Mouse (Mus musculus) gastrocnemius, postnatal 25 days (tissue): Measurements from ENCODE around the gene Hoxb13. TPM values are rescaled to one million over a fixed set of nuclear protein-coding genes. Genes with fewer than 3 reads are reported as not detected.

Source experiments
- total RNA-seq, 2 experiments: library from RNA; stranded (reverse); gene quantifications; 1 replicate in 1 of 2; 2 replicates in 1 of 2; pipeline ENCODE4 v1.2.3; 2021

Hoxb13 gene
- total RNA-seq, 2 experiments from 2014 or later, result not detected

Other genes starting within 250 kb of the Hoxb13 start
- not detected for gene Igf2bp1, start 188.4 kb upstream of the Hoxb13 start, total RNA-seq
- not detected for gene Gip, start 169.8 kb upstream of the Hoxb13 start, total RNA-seq
- gene Snf8, start 159.4 kb upstream of the Hoxb13 start, total RNA-seq, result 10 to 100 TPM; 31.1 to 31.8 TPM
- gene Ube2z, start 128.9 kb upstream of the Hoxb13 start, total RNA-seq, result 10 to 100 TPM; 15.0 to 15.6 TPM
- gene Atp5g1, start 118.6 kb upstream of the Hoxb13 start, total RNA-seq, result 1,000 to 10,000 TPM; 1,455 to 1,686 TPM
- gene Calcoco2, start 82.4 kb upstream of the Hoxb13 start, total RNA-seq, result not detected
- not detected for gene Ttll6, start 60.5 kb upstream of the Hoxb13 start, total RNA-seq
- under 1 TPM; 0.15 to 0.19 TPM for gene Hoxb9, start 77.1 kb downstream of the Hoxb13 start, total RNA-seq
- under 1 TPM; 0.28 to 0.46 TPM for gene Hoxb8, start 87.6 kb downstream of the Hoxb13 start, total RNA-seq
- 1 to 10 TPM in 1 of 2 experiments, under 1 TPM in 1; 0.28 to 1.1 TPM for gene Hoxb7, start 92.3 kb downstream of the Hoxb13 start, total RNA-seq
- gene Hoxb6, start 98.2 kb downstream of the Hoxb13 start, total RNA-seq, result under 1 TPM; 0.31 to 0.62 TPM
- under 1 TPM; 0.38 to 0.64 TPM for gene Hoxb5, start 109.0 kb downstream of the Hoxb13 start, total RNA-seq
- under 1 TPM; 0.24 to 0.38 TPM for gene Hoxb4, start 124.0 kb downstream of the Hoxb13 start, total RNA-seq
- under 1 TPM; 0.43 to 0.78 TPM for gene Hoxb3, start 129.0 kb downstream of the Hoxb13 start, total RNA-seq
- gene Hoxb2, start 156.2 kb downstream of the Hoxb13 start, total RNA-seq, result under 1 TPM; 0.15 to 0.24 TPM
- gene Hoxb1, start 171.4 kb downstream of the Hoxb13 start, total RNA-seq, result not detected